Mouse (Mus musculus): Measurements from ENCODE around the gene Aida.

- TF ChIP-seq CTCF (IDR thresholded peaks at IDR 0.05) = no peak
- TF ChIP-seq EP300 (IDR thresholded peaks at IDR 0.05) = no peak
Measured at GRCm38 (mm10) chr1:183299161-183299560, 2.8 kb downstream of the Aida start.

All from lung, postnatal 0 days (tissue).